26 mouse cellular contexts compared by ENCODE assay signal in genomic region chr1:105877808-105878207, GRCm38 (mm10).
DNase-seq lines count a peak whose midpoint lies in the region; ATAC-seq and TF ChIP-seq lines count a peak whose summit lies in the region.
"Had no signal": no experiment of that assay in that cellular context is flagged by ENCODE, and none has a peak within 500 bp of the region (broad histone marks: within the 10 kb centered on the region; RNA-seq: fewer than 3 reads in every experiment).

No protein-coding gene starts in this region.

- DNase-seq in adrenal gland, postnatal 10 days, result peak; percentile 23
- DNase-seq in adrenal gland, adult (ENCODE audit: inconsistent age in 2 of 2, low spot score in 1 of 2), result no peak
- peak; percentile 35 for DNase-seq in heart, embryonic 10.5 days (ENCODE audit: low spot score)
- no peak for DNase-seq in liver, postnatal 0 days
- no peak for DNase-seq in liver
- no peak for DNase-seq in right cerebral cortex, postnatal 14 days
- DNase-seq: adrenal gland, adult 2 months; cerebellum, adult 11 months; cerebellum, adult 2 months; cerebellum, adult 9-11 months; cerebellum, postnatal 36 days; embryo, embryonic 11 days; gastrocnemius, postnatal 10 days; gastrocnemius, postnatal 36 days; heart, postnatal 14 days had no signal

- no peak for TF ChIP-seq EP300 in liver, postnatal 0 days (IDR thresholded peaks at IDR 0.05; ENCODE audit: low read depth)

- H3K4me3 ChIP-seq in heart, embryonic 10.5 days, result no peak overlapping the region
- no peak overlapping the region for H3K4me3 ChIP-seq in heart, embryonic 12.5 days
- H3K4me3 ChIP-seq in liver, postnatal 0 days (ENCODE audit: low read depth, low read length), result no peak overlapping the region
- H3K4me3 ChIP-seq: embryonic facial prominence, embryonic 10.5 days; embryonic facial prominence, embryonic 13.5 days; erythroblast, embryonic 14.5 days; forebrain, embryonic 10.5 days; forebrain, embryonic 13.5 days; heart, embryonic 13.5 days; hindbrain, embryonic 12.5 days; hindbrain, embryonic 15.5 days had no signal

- no peak overlapping the region for H3K9ac ChIP-seq in heart, embryonic 12.5 days
- no peak overlapping the region for H3K9ac ChIP-seq in liver, postnatal 0 days (replicated peaks)
- H3K9ac ChIP-seq: embryonic facial prominence, embryonic 13.5 days; forebrain, embryonic 13.5 days; heart, embryonic 13.5 days; hindbrain, embryonic 12.5 days; hindbrain, embryonic 15.5 days had no signal

- H3K4me2 ChIP-seq in heart, embryonic 12.5 days, result no peak overlapping the region
- H3K4me2 ChIP-seq in liver, postnatal 0 days (ENCODE audit: low read depth, low read length), result no peak overlapping the region
- H3K4me2 ChIP-seq: embryonic facial prominence, embryonic 13.5 days; forebrain, embryonic 13.5 days; heart, embryonic 13.5 days; hindbrain, embryonic 12.5 days; hindbrain, embryonic 15.5 days had no signal

- no peak for TF ChIP-seq CTCF in liver, postnatal 0 days (IDR thresholded peaks at IDR 0.05; ENCODE audit: low read depth)

- peaks cover 19% of the 10 kb centered on the region for H3K4me1 ChIP-seq in heart, embryonic 10.5 days
- H3K4me1 ChIP-seq in heart, embryonic 12.5 days (replicated peaks), result peaks cover 21% of the 10 kb centered on the region
- no peaks in the 10 kb centered on the region; the same call in 1 of the 2 replicates for H3K4me1 ChIP-seq in liver, postnatal 0 days (ENCODE audit: insufficient read depth)

- H3K36me3 ChIP-seq in heart, embryonic 10.5 days, result no peaks in the 10 kb centered on the region
- no peaks in the 10 kb centered on the region for H3K36me3 ChIP-seq in heart, embryonic 12.5 days
- no peaks in the 10 kb centered on the region for H3K36me3 ChIP-seq in liver, postnatal 0 days (replicated peaks; ENCODE audit: insufficient read depth, low read length)
- H3K36me3 ChIP-seq: embryonic facial prominence, embryonic 10.5 days; embryonic facial prominence, embryonic 13.5 days; forebrain, embryonic 10.5 days; heart, embryonic 13.5 days; hindbrain, embryonic 12.5 days; hindbrain, embryonic 15.5 days had no signal

- H3K27ac ChIP-seq in heart, embryonic 10.5 days, result no peak overlapping the region
- no peak overlapping the region for H3K27ac ChIP-seq in heart, embryonic 12.5 days (ENCODE audit: poor library complexity, severe bottlenecking)
- no peak overlapping the region for H3K27ac ChIP-seq in liver, postnatal 0 days (ENCODE audit: low read depth)
- H3K27ac ChIP-seq: embryonic facial prominence, embryonic 10.5 days; embryonic facial prominence, embryonic 13.5 days; forebrain, embryonic 10.5 days; forebrain, embryonic 13.5 days; heart, embryonic 13.5 days; hindbrain, embryonic 12.5 days; hindbrain, embryonic 15.5 days had no signal

- no peaks in the 10 kb centered on the region for H3K9me3 ChIP-seq in heart, embryonic 10.5 days
- H3K9me3 ChIP-seq in heart, embryonic 12.5 days (replicated peaks), result no peaks in the 10 kb centered on the region
- no peaks in the 10 kb centered on the region for H3K9me3 ChIP-seq in liver, postnatal 0 days (ENCODE audit: low read length)
- H3K9me3 ChIP-seq: embryonic facial prominence, embryonic 10.5 days; embryonic facial prominence, embryonic 13.5 days; forebrain, embryonic 10.5 days; forebrain, embryonic 13.5 days; heart, embryonic 13.5 days; hindbrain, embryonic 12.5 days; hindbrain, embryonic 15.5 days had no signal

- no peaks in the 10 kb centered on the region for H3K27me3 ChIP-seq in heart, embryonic 10.5 days (ENCODE audit: insufficient read depth, poor library complexity, severe bottlenecking)
- no peaks in the 10 kb centered on the region for H3K27me3 ChIP-seq in heart, embryonic 12.5 days (replicated peaks)
- H3K27me3 ChIP-seq in liver, postnatal 0 days (ENCODE audit: insufficient read depth, low read length), result no peaks in the 10 kb centered on the region
- H3K27me3 ChIP-seq: embryonic facial prominence, embryonic 13.5 days; forebrain, embryonic 13.5 days; heart, embryonic 13.5 days; hindbrain, embryonic 15.5 days had no signal

- WGBS in heart, embryonic 10.5 days, result 75% methylated on average over 5 of the region's 5 CpGs
- WGBS in heart, embryonic 12.5 days, result 72% methylated on average over 5 of the region's 5 CpGs
- WGBS in liver, postnatal 0 days (ENCODE audit: insufficient replicate concordance), result 63% methylated on average over 5 of the region's 5 CpGs

- no peak for ATAC-seq in heart, embryonic 12.5 days (ENCODE audit: insufficient number of reproducible peaks, low FRiP score)
- ATAC-seq in liver, postnatal 0 days, result peak; percentile 29; the same call in 1 of the 2 replicates
- ATAC-seq: activated CD4-positive, CD25-positive, alpha-beta regulatory T cell, adult 4 months; forebrain, embryonic 13.5 days; forebrain, embryonic 16.5 days had no signal

Comparison
In these comparisons a context has a peak if more than half of its experiments do, and no peak if none do; other contexts are left out.
1. DNase-seq: peak in adrenal gland, postnatal 10 days (single experiment) and heart, embryonic 10.5 days (single experiment); none in adrenal gland, adult (0 of 2), liver, postnatal 0 days (single experiment), liver (single experiment) and right cerebral cortex, postnatal 14 days (single experiment).